Mouse (Mus musculus) olfactory bulb, adult 2 months (tissue): Measurements from ENCODE around the gene Pde10a.

Source experiments
- CTCF ChIP-seq: fragments of 200-500 bp; IDR thresholded peaks from 2 replicates; pipeline ENCODE4 v1.5.1; 2012; ENCODE audit warnings: low read depth, mild to moderate bottlenecking, low read length, moderate library complexity; ENCODE audit not compliant: insufficient read depth
- POLR2A ChIP-seq: fragments of 200-500 bp; IDR thresholded peaks from 2 replicates; pipeline ENCODE4 v1.6.1; 2012; ENCODE audit warnings: mild to moderate bottlenecking, low read depth, low read length, moderate library complexity; ENCODE audit not compliant: insufficient read depth

DNA sequence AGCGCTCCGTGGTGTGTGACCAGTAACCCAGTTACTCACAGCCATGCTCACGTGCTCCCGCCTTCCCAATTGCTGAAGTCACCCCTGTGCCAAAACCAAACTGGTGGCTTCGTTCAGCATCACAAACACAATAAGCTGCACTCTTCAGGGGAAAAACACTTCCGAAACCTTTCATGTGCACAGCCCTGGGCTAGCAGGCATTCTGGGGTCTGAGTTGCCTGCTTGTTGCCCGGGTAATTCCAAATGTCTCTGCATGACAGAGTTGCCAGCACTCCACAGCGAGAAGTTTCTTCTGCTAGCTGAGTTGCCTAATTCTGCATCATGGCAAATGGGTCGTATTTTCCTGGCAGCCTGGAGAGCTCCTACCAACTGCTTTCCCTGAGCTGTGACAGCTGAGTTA is 302.0 kb downstream of the Pde10a start:
- TF ChIP-seq POLR2A: no peak
- TF ChIP-seq CTCF: no peak
